Mouse (Mus musculus) liver, postnatal 0 days (tissue): ENCODE data around the gene Ofd1. TPM values are rescaled to one million over a fixed set of nuclear protein-coding genes. Genes with fewer than 3 reads are reported as not detected.
A peak's percentile ranks its signal among the peaks of the same experiment; 100 is the strongest.

ENCODE experiments used
- ATAC-seq: fragments of 200-750 bp; cut with Nextera tagmentation; 2 replicates; pipeline ENCODE4 v1.8.0; 2017; ENCODE audit warnings: mild to moderate bottlenecking, moderate library complexity
- DNase-seq: peaks from one replicate; pipeline ENCODE4 v3.0.0-alpha.2; 2016
- H3K27ac ChIP-seq: fragments of 300-500 bp; sonication (generic); 2 replicates; pipeline ENCODE4 v1.5.1; 2014; ENCODE audit warnings: antibody characterized with exemption, moderate library complexity, mild to moderate bottlenecking, low read depth
- H3K27me3 ChIP-seq: fragments of 300-500 bp; sonication (generic); 2 replicates; pipeline ENCODE4 v1.6.1; 2014; ENCODE audit warnings: low read length, control low read depth, mixed read lengths; ENCODE audit not compliant: insufficient read depth
- H3K36me3 ChIP-seq: fragments of 300-500 bp; sonication (generic); replicated peaks from 2 replicates; pipeline ENCODE4 v1.6.1; 2014; ENCODE audit warnings: mild to moderate bottlenecking, control low read depth, low read length, moderate library complexity, mixed read lengths; ENCODE audit not compliant: insufficient read depth
- H3K4me1 ChIP-seq: fragments of 300-500 bp; sonication (generic); 2 replicates; pipeline ENCODE4 v1.6.1; 2014; ENCODE audit warnings: antibody characterized with exemption, mild to moderate bottlenecking, control low read depth; ENCODE audit not compliant: insufficient read depth
- H3K4me2 ChIP-seq: fragments of 300-500 bp; sonication (generic); 2 replicates; pipeline ENCODE4 v1.6.1; 2014; ENCODE audit warnings: low read depth, mild to moderate bottlenecking, low read length, moderate library complexity, mixed read lengths
- H3K4me3 ChIP-seq: fragments of 300-500 bp; sonication (generic); 2 replicates; pipeline ENCODE4 v1.5.1; 2014; ENCODE audit warnings: low read depth, low read length
- H3K9ac ChIP-seq: fragments of 300-500 bp; sonication (generic); replicated peaks from 2 replicates; pipeline ENCODE4 v1.6.1; 2014; ENCODE audit warnings: mild to moderate bottlenecking, moderate library complexity
- H3K9me3 ChIP-seq: fragments of 300-500 bp; sonication (generic); 2 replicates; pipeline ENCODE4 v1.6.1; 2016; ENCODE audit warnings: mild to moderate bottlenecking, control low read depth, low read length, mixed read lengths
- CTCF ChIP-seq: sonication (generic); IDR thresholded peaks from 2 replicates; pipeline ENCODE4 v1.5.1; 2016; ENCODE audit warnings: antibody characterized with exemption, low read depth
- EP300 ChIP-seq: IDR thresholded peaks from 2 replicates; pipeline ENCODE4 v1.6.1; 2016; ENCODE audit warnings: antibody characterized with exemption, low read depth, mild to moderate bottlenecking
- WGBS: fragments of 180-500 bp; shearing (Covaris S2); extraction: QIAGEN DNeasy Blood & Tissue Kit; methylation state at CpG from one replicate; pipeline ENCODE4 v1.1.7; 2014; ENCODE audit not compliant: insufficient replicate concordance; 5-methylcytosine and 5-hydroxymethylcytosine counted together
- polyA plus RNA-seq: library from polyadenylated mRNA; unstranded; fragments of >200 nt; fragmentation: Nextera tagmentation; extraction: Ambion mirVana; gene quantifications from 2 replicates; pipeline ENCODE4 v1.2.1, GENCODE M21; 2015

The Ofd1 gene
- 2.5 and 2.7 TPM in 2 replicates for polyA plus RNA-seq

GRCm38 (mm10) chrX:166440616-166441063 is at the start of gene Ofd1:
Ofd1 (minus strand) TSS chrX:166440704.
- Histone ChIP-seq H3K36me3 (no peaks in the 10 kb centered on the region; the same call in 1 of the 2 replicates), H3K9ac (peak within 1 kb of the TSS; percentile 82), H3K4me2 (peak within 1 kb of the TSS; percentile 85), H3K27ac (peak within 1 kb of the TSS; percentile 81), H3K9me3 (no peaks in the 10 kb centered on the region), H3K4me1 (0 out of 2 replicates have a peak, but pooled peaks cover 4% of the 10 kb centered on the region), H3K4me3 (peak within 1 kb of the TSS; percentile 69), H3K27me3 (no peaks in the 10 kb centered on the region)
- TF ChIP-seq EP300, result no peak
- ATAC-seq (peak; percentile 100), DNase-seq (peak; percentile 88)
- 11% methylated on average over 38 of the region's 44 CpGs for WGBS

GRCm38 (mm10) chrX:166479365-166479983 is 39.0 kb upstream of the Ofd1 start, which contains the start of gene Rab9:
Rab9 (minus strand) TSS chrX:166479867.
- peaks cover 5% of the 10 kb centered on the region for H3K4me1 ChIP-seq
- H3K27me3 ChIP-seq, result no peaks in the 10 kb centered on the region
- ATAC-seq, result peak; percentile 92
- H3K4me3 ChIP-seq, result peak within 1 kb of the TSS; percentile 76
- TF ChIP-seq CTCF, result no peak
- no peak for TF ChIP-seq EP300
- 17% methylated on average over 38 of the region's 41 CpGs for WGBS
- H3K36me3 ChIP-seq, result no peaks in the 10 kb centered on the region
- peak within 1 kb of the TSS; percentile 73 for H3K4me2 ChIP-seq
- DNase-seq, result peak; percentile 94
- H3K9ac ChIP-seq, result peak within 1 kb of the TSS; percentile 79
- H3K27ac ChIP-seq, result peak within 1 kb of the TSS; percentile 90
- no peaks in the 10 kb centered on the region for H3K9me3 ChIP-seq

GRCm38 (mm10) chrX:166478631-166479364 is 38.3 kb upstream of the Ofd1 start:
- H3K27ac ChIP-seq, result peak overlapping the region; percentile 90
- DNase-seq, result peak; percentile 57
- TF ChIP-seq CTCF (no peak), EP300 (no peak)
- H3K4me1 ChIP-seq, result peaks cover 5% of the 10 kb centered on the region
- peak overlapping the region; percentile 73 for H3K4me2 ChIP-seq
- peak overlapping the region; percentile 79 for H3K9ac ChIP-seq
- H3K9me3 ChIP-seq, result no peaks in the 10 kb centered on the region
- H3K36me3 ChIP-seq, result no peaks in the 10 kb centered on the region
- WGBS, result 18% methylated on average over 28 of the region's 28 CpGs
- H3K4me3 ChIP-seq, result peak overlapping the region; percentile 76
- peak; percentile 73 for ATAC-seq
- no peaks in the 10 kb centered on the region for H3K27me3 ChIP-seq

DNA sequence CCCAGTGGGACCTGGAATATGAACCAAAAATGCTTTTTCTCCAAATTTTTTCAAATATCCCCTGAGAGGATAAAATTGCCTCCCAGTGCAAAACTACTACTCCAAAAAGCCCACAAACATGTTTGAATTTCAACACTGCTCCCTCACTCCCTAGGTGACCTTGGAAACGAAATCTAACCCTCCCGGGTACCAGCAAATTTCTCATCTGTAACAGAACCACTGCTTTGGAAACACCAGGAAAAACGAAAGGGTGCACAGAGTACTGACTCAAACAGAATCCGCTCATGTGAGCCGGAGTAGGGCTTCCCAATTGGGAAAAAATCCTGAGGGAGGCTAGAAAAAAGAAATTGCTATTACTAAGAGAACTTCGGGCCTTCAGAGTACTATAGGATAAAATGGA is 36.9 kb upstream of the Ofd1 start:
- WGBS, result 65% methylated on average over 6 of the region's 6 CpGs
- peak overlapping the region; percentile 13 for H3K4me3 ChIP-seq
- no peaks in the 10 kb centered on the region for H3K36me3 ChIP-seq
- H3K9ac ChIP-seq, result no peak overlapping the region
- no peak for TF ChIP-seq EP300
- no peak for TF ChIP-seq CTCF
- peak overlapping the region; percentile 18; the same call in 1 of the 2 replicates for H3K27ac ChIP-seq
- H3K27me3 ChIP-seq, result no peaks in the 10 kb centered on the region
- H3K9me3 ChIP-seq, result no peaks in the 10 kb centered on the region
- ATAC-seq, result no peak
- H3K4me2 ChIP-seq, result peak overlapping the region; percentile 73
- DNase-seq, result no peak
- H3K4me1 ChIP-seq, result peaks cover 5% of the 10 kb centered on the region

GRCm38 (mm10) chrX:166472612-166473011 is 32.1 kb upstream of the Ofd1 start:
- no peak overlapping the region for H3K4me2 ChIP-seq
- no peaks in the 10 kb centered on the region for H3K27me3 ChIP-seq
- peaks cover 5% of the 10 kb centered on the region for H3K4me1 ChIP-seq
- no peaks in the 10 kb centered on the region for H3K9me3 ChIP-seq
- TF ChIP-seq EP300, result no peak
- TF ChIP-seq CTCF, result no peak
- WGBS, result 77% methylated on average over 6 of the region's 6 CpGs
- H3K27ac ChIP-seq, result no peak overlapping the region
- no peaks in the 10 kb centered on the region for H3K36me3 ChIP-seq
- no peak overlapping the region for H3K9ac ChIP-seq
- ATAC-seq (no peak), DNase-seq (no peak)
- H3K4me3 ChIP-seq, result no peak overlapping the region

DNA sequence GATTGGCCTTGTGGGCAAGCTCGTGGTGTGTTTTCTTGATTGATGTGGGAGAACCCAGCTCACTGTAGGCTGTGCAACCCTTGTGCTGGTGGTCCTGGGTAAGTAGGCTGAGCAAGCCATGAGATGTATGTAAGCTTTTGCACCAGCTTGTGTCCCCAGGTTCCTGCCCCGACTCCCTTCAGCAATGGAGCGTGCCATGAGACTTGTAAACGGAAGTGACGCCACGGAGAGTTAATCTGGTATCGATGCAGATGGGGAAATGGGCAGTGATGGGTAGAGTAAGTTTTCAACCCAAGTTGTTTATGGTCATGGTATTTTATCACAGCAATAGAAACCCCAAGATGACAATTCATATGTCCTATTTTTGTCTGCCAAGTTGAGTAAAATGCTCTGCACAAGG is 27.8 kb upstream of the Ofd1 start:
- no peaks in the 10 kb centered on the region for H3K27me3 ChIP-seq
- H3K4me2 ChIP-seq, result no peak overlapping the region
- ATAC-seq (no peak), DNase-seq (no peak)
- H3K4me3 ChIP-seq, result no peak overlapping the region
- TF ChIP-seq EP300, result no peak
- TF ChIP-seq CTCF, result no peak
- WGBS, result 87% methylated on average over 7 of the region's 7 CpGs
- no peaks in the 10 kb centered on the region for H3K4me1 ChIP-seq
- no peaks in the 10 kb centered on the region for H3K36me3 ChIP-seq
- no peak overlapping the region for H3K9ac ChIP-seq
- H3K9me3 ChIP-seq, result no peaks in the 10 kb centered on the region
- H3K27ac ChIP-seq, result no peak overlapping the region
